Mouse (Mus musculus) layer of hippocampus, postnatal 36 days (tissue): ENCODE measurements at regions not wholly inside any gene's neighbourhood (a gene's known extent, or its start where the extent isn't known, plus 50 kb on each side); places are given as distances from the start of the nearest gene placed in this dataset.
A peak's percentile ranks its signal among the peaks of the same experiment; 100 is the strongest.

Experiments used
- DNase-seq, 2 experiments: peaks; one replicate each; pipeline ENCODE4 v3.0.0; 2022

GRCm38 (mm10) chr5:81878563-81878962, 858.6 kb downstream of the Adgrl3 start:
- no peak for DNase-seq

DNA sequence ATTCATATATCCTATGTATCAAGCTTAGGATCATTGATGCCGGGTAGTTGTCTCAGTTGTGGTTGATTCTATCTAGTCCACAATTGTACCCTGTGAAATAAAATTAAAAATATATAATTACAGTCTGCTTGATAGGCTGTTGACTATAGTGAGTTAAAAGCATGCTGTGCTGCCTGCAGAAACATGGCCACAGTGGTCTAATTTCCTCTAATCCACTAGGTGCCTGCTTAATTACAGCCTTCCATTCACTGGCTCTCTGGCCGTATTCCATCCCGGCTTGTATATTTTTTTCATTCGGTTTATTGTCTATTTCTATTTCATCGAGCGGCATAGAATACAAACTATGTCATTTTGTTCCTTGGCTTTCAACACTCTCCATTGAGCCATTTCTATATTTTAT, 873.4 kb downstream of the Adgrl3 start:
- DNase-seq: no peak

GRCm38 (mm10) chr5:81909368-81909767, 889.4 kb downstream of the Adgrl3 start:
- no peak for DNase-seq

- no peak for DNase-seq
Measured at GRCm38 (mm10) chr5:81909964-81910363, 890.0 kb downstream of the Adgrl3 start.

DNA sequence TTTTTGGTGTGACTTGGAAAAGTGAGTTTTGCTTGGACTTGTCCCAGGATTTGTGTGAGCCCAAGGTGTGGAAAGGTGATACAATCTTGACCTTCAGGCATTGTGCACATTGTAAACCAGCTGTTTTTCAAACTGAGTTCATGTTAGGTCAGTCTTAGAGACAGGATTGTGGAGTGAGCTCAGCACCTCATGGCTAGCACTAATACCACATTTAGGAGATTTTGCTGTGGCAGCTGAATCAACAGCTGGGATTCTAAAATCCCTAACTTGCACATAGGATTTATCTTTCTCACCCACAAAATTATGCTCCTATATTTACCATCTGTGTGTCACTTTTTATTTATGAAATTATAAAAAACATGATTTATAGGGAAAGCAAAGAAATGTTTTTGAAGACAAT, 896.7 kb downstream of the Adgrl3 start:
- no peak for DNase-seq

DNA sequence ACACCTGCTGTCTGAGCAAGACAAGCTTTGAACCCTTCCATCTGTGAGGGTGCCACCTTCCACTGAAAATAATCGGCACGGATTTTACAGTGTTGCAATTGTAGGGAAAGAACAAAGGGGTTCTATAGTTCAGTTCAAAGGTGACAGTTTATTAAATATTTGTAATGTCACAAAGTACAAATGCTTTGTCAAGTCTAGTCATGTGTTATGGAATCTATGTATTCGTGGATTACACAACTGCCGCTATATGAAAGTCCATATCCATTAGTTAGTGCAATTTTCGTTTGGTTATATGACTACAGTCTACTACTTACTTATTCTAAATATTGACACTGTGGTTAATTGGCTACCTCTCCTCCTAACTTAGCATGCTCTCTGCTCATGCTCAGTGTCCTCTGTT, 920.9 kb downstream of the Adgrl3 start:
- DNase-seq: no peak

DNA sequence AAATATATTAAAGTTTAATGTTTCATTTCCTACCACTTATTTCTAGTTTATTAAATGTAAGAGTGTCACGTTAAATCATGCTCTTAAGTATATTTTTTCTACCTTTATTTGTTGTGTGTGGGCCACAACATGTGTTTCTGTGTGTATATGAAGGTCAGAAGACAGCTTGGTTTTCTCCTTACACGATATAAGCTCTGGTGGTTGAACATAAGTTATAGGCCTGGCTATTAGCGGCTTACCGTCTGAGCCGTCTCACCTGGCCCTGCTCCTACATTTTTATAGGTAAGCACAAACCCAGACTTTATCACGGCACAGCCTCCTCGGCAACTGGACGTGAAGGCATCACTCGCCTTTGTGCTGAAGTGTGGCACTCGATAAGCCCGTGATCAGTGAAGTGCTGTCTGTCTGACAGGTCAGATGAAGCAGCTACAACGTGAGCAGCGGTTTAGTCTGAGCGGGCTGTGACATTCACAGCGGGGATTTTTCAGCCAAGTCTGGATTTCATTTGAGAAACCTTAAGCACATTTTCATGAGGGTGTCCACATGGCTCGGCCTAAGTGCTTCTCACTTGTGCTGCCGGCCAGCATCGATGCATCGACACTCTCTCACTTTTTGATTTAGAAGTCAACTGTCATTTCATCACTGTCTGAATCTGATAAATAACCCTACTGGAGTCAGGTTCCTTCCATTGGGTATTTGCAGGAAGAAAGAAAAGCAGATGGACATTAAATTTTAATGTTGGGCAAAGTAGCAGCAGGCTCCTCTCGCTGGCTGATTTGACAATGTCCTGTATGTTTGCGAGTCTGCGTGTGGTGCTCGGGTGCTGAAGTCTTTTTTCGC, 950.0 kb downstream of the Adgrl3 start:
- no peak for DNase-seq

GRCm38 (mm10) chr5:81970525-81971011, 950.6 kb downstream of the Adgrl3 start:
- DNase-seq: no peak

DNA sequence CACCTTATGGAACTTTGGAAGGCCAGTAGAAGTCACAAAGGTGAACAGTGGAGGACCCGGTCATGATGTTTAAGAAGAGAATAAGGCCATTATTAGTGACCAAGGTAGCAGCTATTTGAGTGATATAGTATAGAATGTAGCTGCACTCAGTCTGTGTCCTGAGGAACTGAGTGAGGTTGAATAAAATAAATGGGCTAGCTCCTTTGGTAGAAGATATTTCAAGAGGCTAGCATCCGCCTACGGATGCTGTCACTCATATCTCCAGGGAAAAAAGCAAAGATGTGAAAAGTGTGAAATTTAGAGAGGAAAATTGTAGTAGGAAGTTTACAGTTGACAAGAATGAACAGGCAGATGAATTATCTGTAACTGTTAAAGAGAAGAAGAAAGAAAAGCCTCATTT, 956.6 kb downstream of the Adgrl3 start:
- DNase-seq: no peak

- no peak for DNase-seq
Measured at GRCm38 (mm10) chr5:81983351-81983750, 963.4 kb downstream of the Adgrl3 start.

GRCm38 (mm10) chr5:81988069-81988468, 968.1 kb downstream of the Adgrl3 start:
- DNase-seq: no peak

DNA sequence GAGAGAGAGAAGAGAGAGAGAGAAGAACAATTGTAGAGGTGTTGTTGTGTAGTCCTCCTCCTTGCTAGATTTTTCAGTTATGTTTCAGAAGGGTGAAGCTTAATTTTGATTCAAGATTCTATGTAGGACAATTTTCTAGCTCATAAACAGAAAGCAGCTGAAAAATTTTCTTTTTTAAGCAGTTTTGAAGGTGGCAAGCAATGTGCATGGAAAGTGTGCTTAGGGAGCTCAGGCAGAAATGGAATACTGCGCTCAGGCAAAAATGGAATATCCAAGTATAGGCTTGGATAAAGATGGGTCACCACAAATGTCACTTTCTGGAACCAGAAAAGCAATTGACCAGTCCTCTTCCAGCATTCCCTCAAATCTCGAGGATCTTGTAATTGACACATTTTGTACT, 988.0 kb downstream of the Adgrl3 start:
- no peak for DNase-seq

DNA sequence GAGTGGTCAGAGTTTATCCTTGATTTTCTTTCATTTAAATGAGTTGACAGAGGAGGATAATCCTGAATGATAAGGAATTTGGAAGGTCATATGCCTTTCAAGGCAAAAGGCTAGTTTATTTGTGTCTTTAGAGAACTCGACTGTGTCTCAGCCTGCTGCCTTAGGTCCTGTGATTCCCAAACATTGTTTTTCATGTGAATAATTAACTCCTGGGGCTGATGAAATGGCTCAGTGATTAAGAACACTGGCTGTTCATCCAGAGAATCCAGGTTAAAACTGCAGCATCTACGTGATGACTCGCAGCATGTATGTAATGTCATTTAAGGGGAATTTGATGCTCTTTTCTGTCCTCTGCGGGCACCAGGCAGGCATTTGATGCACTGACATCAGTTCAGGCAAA, 1004.2 kb downstream of the Adgrl3 start:
- no peak for DNase-seq

DNA sequence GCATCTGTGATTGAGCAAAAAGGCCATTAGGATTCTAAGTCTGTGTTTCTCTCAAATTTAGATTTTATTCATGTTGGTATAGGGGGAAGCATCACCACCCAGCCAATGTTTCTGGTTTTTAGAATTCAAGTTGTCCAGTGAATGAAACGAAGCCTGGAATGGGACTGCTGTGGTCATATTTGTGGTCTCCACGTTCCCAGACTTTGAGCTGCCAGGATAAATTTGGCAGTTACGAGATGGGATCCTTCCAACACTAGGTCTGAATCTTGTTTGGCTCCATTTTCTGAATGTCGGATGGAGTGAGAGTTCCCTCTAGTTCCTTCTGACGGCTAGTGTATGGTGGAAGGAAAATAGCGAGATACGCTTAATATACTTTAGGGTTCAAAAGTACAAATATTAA, 1014.8 kb downstream of the Adgrl3 start:
- DNase-seq: no peak

DNA sequence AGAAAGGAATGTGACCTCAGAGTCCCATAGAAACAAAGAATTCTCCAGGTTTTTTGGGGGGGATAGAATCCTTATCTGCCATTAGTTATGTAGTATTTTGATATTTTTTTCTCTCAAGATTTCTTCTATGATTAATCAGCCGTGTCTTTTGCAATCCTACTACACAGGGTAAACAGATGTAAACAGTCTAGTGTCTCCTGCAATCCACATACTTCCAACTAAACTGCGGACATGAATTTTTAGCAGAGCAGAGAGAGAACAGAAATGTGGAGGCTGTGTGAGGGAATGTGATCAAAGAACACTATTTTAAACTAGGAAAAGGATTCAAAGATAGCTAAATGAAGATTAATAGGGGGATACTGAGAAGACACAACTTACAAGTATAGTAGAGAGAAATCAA, 1026.2 kb downstream of the Adgrl3 start:
- DNase-seq: no peak

- DNase-seq: no peak
Measured at GRCm38 (mm10) chr5:82059108-82059838, 1039.3 kb downstream of the Adgrl3 start.

- peak in 1 of 2 experiments; percentile 3 for DNase-seq
Measured at GRCm38 (mm10) chr5:82060679-82061078, 1040.7 kb downstream of the Adgrl3 start.

DNA sequence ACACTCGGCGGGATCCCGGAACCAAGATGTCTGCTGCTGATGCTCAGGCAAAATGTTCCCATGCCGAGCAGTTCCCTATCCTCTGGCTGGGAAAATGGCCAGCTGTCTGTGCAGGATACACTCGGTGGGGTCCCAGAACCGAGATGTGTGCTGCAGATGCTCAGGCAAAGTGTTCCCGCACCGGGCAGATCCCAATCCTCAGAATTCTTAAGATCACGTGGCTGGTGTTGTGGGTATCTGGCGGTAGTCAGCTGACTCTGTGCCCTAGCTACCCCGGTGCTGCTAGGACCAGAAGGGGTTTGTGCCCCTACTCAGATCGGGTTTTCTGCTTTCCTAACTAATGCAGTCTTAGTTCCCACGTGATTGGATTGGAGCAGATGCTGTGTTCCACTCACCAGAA, 1049.3 kb downstream of the Adgrl3 start:
- DNase-seq: peak in 1 of 2 experiments; percentile 2

DNA sequence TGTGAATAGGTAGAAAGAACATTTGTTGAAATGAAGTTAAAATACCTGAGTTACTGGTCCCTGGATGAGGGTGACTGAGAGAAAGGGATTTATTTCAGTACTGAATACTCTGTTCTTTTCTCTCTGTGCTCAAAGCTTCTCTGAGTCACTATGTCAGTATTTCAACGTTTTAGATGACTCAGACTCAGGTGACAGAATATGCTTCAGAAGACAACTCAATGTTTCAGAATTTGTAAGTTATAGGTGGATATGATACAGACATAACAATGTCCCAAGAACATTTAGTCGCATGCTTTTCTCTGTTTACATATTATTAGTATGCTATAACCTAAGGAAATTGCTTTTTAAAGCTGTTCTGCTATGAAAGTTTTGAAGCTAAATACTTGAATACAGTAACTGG, 1069.5 kb downstream of the Adgrl3 start:
- no peak for DNase-seq

DNA sequence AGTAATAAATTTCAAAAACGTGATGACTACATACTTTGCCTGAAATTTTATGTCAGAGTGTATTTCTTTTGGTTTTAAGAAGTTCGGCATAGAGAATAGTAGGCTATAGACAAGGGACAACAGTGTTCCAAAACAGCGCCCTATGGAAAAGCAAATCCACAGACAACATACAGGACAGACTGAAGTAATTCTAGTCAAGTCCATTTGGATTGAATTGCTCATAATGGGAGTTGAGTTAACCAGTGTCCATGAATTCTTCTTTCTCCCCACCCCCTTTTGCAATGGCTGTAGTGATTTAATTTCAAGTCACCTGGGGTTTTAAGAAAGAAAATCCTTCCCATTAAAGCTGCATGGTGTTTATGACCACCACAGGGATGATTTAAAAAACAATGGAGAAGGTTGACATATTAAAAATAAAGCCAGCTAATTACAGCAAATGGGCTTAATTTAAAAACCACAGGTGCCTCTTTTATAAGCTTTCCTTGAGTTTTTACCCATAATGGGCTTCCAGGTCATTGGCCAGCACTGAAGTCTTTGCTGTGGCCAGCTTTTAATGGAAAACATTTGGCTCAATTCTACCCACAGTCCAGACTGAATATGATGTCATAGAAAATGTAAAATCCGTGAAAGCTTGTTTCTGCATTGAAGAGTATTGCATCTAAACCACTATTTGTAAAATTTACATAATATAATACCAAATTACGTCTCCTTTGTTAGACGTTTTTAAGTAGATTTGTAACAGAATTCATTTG, 1083.3 kb downstream of the Adgrl3 start:
- DNase-seq: no peak

DNA sequence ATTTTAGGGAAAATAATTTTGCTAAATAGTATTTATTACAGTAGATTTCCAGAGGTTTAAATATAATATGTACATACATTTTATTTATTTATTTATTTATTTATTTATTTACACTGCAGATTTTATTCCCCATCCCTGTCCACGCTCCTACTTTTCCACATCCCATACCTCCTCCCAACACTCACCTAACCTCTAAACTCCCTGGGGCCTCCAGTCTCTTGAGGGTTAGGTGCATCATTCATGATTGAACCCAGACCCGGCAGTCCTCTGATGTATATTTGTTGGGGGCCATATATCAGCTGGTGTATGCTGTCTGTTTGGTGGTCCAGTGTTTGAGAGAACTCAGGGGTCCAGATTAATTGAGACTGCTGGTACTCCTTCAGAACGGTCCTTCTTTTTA, 1083.9 kb downstream of the Adgrl3 start:
- no peak for DNase-seq

GRCm38 (mm10) chr5:82125921-82126459, 1106.1 kb downstream of the Adgrl3 start:
- DNase-seq: no peak

DNA sequence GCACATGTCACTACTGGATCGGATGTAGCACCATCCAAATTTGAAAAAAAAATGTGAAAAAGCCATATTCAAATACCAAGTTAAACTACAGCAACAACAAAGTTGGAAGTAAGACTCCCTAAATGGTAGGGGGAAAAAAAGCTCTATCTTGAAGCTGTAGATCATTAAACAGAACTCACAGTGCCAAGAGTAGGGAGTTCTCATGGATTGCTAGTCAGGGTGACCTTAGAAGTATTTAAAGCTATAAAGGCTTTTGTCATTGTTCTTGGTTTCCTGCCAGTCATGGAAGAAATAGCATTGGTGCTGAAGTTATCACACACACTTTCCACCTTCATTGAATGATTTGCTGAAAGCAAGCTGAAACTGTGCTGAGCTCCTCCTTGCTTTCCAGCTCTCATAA, 1122.1 kb downstream of the Adgrl3 start:
- DNase-seq: no peak
